Mouse (Mus musculus) lung, embryonic 14.5 days (tissue): ENCODE measurements around the gene Tes3-ps. TPM values are rescaled to one million over a fixed set of nuclear protein-coding genes. Genes with fewer than 3 reads are reported as not detected.

Source experiments
- ATAC-seq: fragments of 200-750 bp; cut with Nextera tagmentation; 2 replicates; pipeline ENCODE4 v1.8.0; 2017; ENCODE audit warnings: mild to moderate bottlenecking, moderate TSS enrichment, moderate library complexity; ENCODE audit not compliant: insufficient read depth
- DNase-seq: peaks from one replicate; pipeline ENCODE4 v3.0.0-alpha.2; 2015
- H3K27ac ChIP-seq: fragments of 300-500 bp; sonication (generic); 2 replicates; pipeline ENCODE4 v1.5.1; 2014; ENCODE audit warnings: low read depth, mild to moderate bottlenecking, moderate library complexity
- H3K27me3 ChIP-seq: fragments of 300-500 bp; sonication (generic); 2 replicates; pipeline ENCODE4 v1.6.1; 2014; ENCODE audit warnings: low read length, control low read depth; ENCODE audit not compliant: insufficient read depth
- H3K36me3 ChIP-seq: fragments of 300-500 bp; sonication (generic); 2 replicates; pipeline ENCODE4 v1.6.1; 2014; ENCODE audit warnings: control low read depth; ENCODE audit not compliant: insufficient read depth
- H3K4me1 ChIP-seq: fragments of 300-500 bp; sonication (generic); 2 replicates; pipeline ENCODE4 v1.6.1; 2014; ENCODE audit warnings: antibody characterized with exemption, control low read depth; ENCODE audit not compliant: insufficient read depth
- H3K4me2 ChIP-seq: fragments of 300-500 bp; sonication (generic); 2 replicates; pipeline ENCODE4 v1.6.1; 2014; ENCODE audit warnings: mild to moderate bottlenecking
- H3K4me3 ChIP-seq: fragments of 300-500 bp; sonication (generic); 2 replicates; pipeline ENCODE4 v1.5.1; 2014; ENCODE audit warnings: low read depth, low read length
- H3K9ac ChIP-seq: fragments of 300-500 bp; sonication (generic); 2 replicates; pipeline ENCODE4 v1.6.1; 2014
- H3K9me3 ChIP-seq: fragments of 300-500 bp; sonication (generic); 2 replicates; pipeline ENCODE4 v1.6.1; 2016; ENCODE audit warnings: low read depth, low read length, control low read depth
- CTCF ChIP-seq: IDR thresholded peaks from 2 replicates; pipeline ENCODE4 v1.5.1; 2016; ENCODE audit warnings: antibody characterized with exemption, low read depth
- WGBS: fragments of 180-500 bp; shearing (Covaris S2); extraction: QIAGEN DNeasy Blood & Tissue Kit; methylation state at CpG from one replicate; pipeline ENCODE4 v1.1.7; 2014; 5-methylcytosine and 5-hydroxymethylcytosine counted together
- polyA plus RNA-seq: library from polyadenylated mRNA; unstranded; fragments of >200 nt; fragmentation: Nextera tagmentation; extraction: Ambion mirVana; gene quantifications from 2 replicates; pipeline ENCODE4 v1.2.1, GENCODE M21; 2014

Tes3-ps gene
- polyA plus RNA-seq, 1 experiment from 2014 or later: 1.4 TPM

GRCm38 (mm10) chr13:49538693-49539092 lies 45.6 kb downstream of the Tes3-ps start:
- DNase-seq: no peak
- Histone ChIP-seq H3K27me3 (no peaks in the 10 kb centered on the region), H3K4me2 (no peak overlapping the region), H3K4me3 (no peak overlapping the region), H3K36me3 (no peaks in the 10 kb centered on the region), H3K9me3 (no peaks in the 10 kb centered on the region), H3K4me1 (no peaks in the 10 kb centered on the region), H3K9ac (no peak overlapping the region), H3K27ac (no peak overlapping the region)
- no peak for TF ChIP-seq CTCF
- 79% methylated on average over 1 of the region's 1 CpGs for WGBS
- ATAC-seq: no peak

- peak; percentile 49; the same call in 1 of the 2 replicates for ATAC-seq
- Histone ChIP-seq H3K27me3 (no peaks in the 10 kb centered on the region), H3K36me3 (no peaks in the 10 kb centered on the region), H3K4me1 (no peaks in the 10 kb centered on the region), H3K4me2 (no peak within 1 kb of the TSS), H3K27ac (peak within 1 kb of the TSS; percentile 12; the same call in 1 of the 2 replicates), H3K4me3 (no peak within 1 kb of the TSS), H3K9ac (no peak within 1 kb of the TSS), H3K9me3 (no peaks in the 10 kb centered on the region)
- TF ChIP-seq CTCF: no peak
- 43% methylated on average over 3 of the region's 3 CpGs for WGBS
- peak; percentile 82 for DNase-seq
Observed at GRCm38 (mm10) chr13:49544279-49544678, 51.2 kb downstream of the Tes3-ps start, which contains the start of gene Aspn. Gene Aspn, plus strand, starts transcription at chr13:49544443.

GRCm38 (mm10) chr13:49545646-49546045 lies 52.5 kb downstream of the Tes3-ps start:
- peak overlapping the region; percentile 36; the same call in 1 of the 2 replicates for H3K27ac ChIP-seq
- WGBS: 56% methylated on average over 3 of the region's 3 CpGs
- H3K9me3 ChIP-seq: no peaks in the 10 kb centered on the region
- no peak overlapping the region for H3K9ac ChIP-seq
- H3K36me3 ChIP-seq: no peaks in the 10 kb centered on the region
- no peak for ATAC-seq
- H3K4me2 ChIP-seq: no peak overlapping the region
- no peak for DNase-seq
- no peak for TF ChIP-seq CTCF
- H3K27me3 ChIP-seq: no peaks in the 10 kb centered on the region
- H3K4me1 ChIP-seq: no peaks in the 10 kb centered on the region
- no peak overlapping the region for H3K4me3 ChIP-seq

Other genes with a start within 250 kb of the Tes3-ps start
- 1.7 and 3.3 TPM in 2 replicates for gene Susd3, start 244.6 kb upstream of the Tes3-ps start, polyA plus RNA-seq
- 0.34 and 0.42 TPM in 2 replicates for gene Fgd3, start 173.0 kb upstream of the Tes3-ps start, polyA plus RNA-seq
- 33.7 and 36.7 TPM in 2 replicates for gene Bicd2, start 151.7 kb upstream of the Tes3-ps start, polyA plus RNA-seq
- gene Ippk, start 72.1 kb upstream of the Tes3-ps start, polyA plus RNA-seq: 16.1 and 19.5 TPM in 2 replicates
- 0.66 and 0.74 TPM in 2 replicates for gene Ecm2, start 11.5 kb downstream of the Tes3-ps start, polyA plus RNA-seq
- gene Aspn, start 51.1 kb downstream of the Tes3-ps start, polyA plus RNA-seq: 12.8 and 15.0 TPM in 2 replicates
- 1.0 and 1.5 TPM in 2 replicates for gene Omd, start 89.1 kb downstream of the Tes3-ps start, polyA plus RNA-seq
- 69.3 and 75.0 TPM in 2 replicates for gene Ogn, start 114.7 kb downstream of the Tes3-ps start, polyA plus RNA-seq
- gene Cenpp, start 159.5 kb downstream of the Tes3-ps start, polyA plus RNA-seq: 39.4 and 40.0 TPM in 2 replicates
- gene Nol8, start 159.8 kb downstream of the Tes3-ps start, polyA plus RNA-seq: 14.8 and 17.7 TPM in 2 replicates
- gene Iars, start 188.8 kb downstream of the Tes3-ps start, polyA plus RNA-seq: 83.5 and 86.8 TPM in 2 replicates